Mouse (Mus musculus): ENCODE measurements at regions not wholly inside any gene's neighbourhood (a gene's known extent, or its start where the extent isn't known, plus 50 kb on each side); places are given as distances from the start of the nearest gene placed in this dataset.

DNA sequence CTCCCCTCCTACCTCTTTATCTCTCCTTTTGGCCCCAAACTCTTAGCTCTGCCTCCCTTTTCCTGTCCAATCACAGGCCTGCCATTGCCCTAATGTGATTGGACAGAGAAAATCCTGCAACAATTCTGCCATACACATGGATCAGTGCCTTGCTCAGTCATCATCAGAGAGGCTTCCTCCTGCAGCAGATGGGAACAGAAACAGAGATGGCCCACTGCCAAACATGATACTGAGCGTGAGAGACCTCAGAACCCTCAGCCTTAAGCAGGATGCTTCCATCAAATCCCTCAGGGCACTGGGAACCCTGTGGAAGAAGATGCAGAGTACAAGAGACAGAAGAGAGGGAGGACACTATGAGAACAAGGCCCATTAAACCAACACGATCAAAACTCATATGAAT, 62.8 kb upstream of the Cacna2d3 start:
- no peak for DNase-seq (ENCODE audit: low read depth, low spot score)

DNA sequence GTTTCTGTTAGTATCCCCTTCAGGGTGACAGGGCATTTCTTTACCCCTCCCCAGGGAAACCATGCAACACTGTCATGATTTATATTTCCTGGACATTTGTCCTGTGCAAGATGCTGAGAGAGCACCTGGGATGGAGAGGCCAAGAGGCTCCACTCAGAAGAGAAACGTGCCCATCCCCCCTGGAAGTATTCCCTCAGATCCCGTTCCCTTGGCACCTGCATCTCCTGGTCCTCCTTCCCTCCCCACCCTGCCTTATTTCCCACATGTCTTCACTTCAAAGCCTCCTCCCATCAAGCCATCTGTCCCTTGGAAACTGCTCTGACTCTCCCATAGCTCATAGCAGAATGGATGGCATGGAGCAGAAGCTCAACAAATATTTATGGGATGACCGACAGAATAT, 64.8 kb upstream of the Cacna2d3 start:
- no peak for DNase-seq (ENCODE audit: low read depth, low spot score)

DNA sequence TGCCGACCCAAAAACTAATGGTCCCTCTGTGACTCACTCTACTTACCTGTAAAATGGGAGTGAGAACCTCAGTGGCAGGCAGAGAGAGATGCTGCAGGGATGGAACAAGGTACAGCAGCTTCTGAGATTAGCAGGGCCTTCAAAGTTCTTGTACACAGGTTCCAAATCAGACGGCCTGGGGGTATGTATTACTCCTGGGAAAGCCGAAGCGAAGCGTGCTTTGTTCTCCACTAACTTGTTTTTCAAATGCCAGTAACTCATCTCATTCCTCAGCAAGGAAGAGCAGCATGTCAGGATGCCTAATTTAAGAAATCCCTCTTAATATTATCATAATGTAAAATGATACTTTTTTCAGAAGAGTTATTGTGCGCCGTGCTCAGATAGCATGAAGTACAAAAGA, 66.1 kb upstream of the Cacna2d3 start:
- DNase-seq (ENCODE audit: low read depth, low spot score), result no peak

DNA sequence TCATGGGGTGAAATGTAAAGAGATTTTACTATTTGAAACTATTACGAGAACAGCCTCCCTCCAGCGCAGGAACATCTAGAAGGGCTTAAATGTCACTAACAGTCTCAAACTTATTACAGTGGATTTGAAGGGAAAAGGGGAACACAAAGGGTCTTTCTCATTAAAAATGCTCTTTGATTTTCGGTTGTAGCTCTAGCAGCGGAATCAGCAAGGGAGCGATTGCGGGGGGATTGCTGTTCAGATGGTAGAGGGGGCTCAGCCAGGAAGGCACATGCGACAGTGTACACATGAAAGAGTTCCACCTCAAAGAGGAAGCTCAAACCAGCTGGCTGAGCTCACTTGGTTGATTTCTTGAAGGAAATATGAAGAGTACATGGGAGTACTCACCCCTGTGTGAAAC, 66.7 kb upstream of the Cacna2d3 start:
- peak; percentile 59 for DNase-seq (ENCODE audit: low read depth, low spot score)

DNA sequence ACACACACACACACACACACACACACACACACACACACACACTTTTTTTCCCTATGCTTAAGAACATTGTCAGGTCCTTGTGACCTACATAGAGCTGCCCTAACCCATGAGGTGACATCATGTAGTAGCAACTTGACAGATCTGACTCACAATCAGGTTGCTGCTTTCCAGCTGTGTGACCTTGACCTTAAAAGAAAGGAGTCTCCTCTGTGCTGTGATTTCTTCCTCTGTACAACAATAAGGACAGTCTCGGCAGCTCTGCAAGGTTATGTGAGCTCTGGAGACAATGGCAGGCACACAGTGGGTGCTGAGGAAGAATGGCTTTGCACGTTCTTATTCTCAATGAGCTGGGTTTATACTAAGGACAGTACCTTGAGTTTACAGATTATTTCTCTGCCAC, 73.7 kb upstream of the Cacna2d3 start:
- no peak for DNase-seq (ENCODE audit: low read depth, low spot score)

DNA sequence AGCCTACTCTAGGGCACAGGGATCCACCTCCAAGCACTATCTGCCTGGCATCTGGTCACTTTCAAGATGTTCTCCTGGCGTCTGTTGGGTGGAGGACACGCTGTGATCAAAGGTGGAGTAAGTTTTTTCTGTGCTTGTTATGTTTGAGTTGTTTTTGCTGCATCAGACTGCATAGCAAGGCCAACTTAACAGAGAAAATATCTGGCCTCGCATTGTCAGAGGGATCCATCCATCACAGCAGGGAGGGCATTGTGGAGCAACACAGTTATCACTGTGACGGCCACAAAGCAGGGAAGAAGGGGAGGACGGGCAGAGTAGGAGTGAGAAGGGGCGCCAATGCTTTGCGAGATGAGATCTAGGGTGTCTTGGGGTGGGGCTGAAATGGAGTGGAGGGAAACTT, 74.7 kb upstream of the Cacna2d3 start:
- no peak for DNase-seq (ENCODE audit: low read depth, low spot score)

DNA sequence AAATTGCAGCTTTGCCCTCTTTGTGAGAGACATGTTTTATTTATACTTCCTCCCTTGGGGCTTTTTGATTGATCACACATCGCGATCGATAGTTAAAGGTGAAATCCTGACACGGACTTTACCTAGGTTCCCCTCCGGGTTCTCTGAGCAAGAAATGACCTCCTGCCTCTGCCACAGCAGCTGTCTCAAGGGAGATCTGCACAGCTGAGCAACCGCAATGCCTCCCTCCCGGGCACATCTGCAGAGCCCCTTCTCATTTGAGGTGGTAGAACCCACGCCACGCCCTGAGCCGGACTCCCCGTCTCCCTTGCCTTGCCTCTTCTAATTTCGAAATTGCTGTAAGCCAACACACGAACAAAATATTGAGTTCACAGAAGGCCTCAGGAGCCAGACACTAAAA, 78.2 kb upstream of the Cacna2d3 start:
- DNase-seq (ENCODE audit: low read depth, low spot score), result peak; percentile 88

DNA sequence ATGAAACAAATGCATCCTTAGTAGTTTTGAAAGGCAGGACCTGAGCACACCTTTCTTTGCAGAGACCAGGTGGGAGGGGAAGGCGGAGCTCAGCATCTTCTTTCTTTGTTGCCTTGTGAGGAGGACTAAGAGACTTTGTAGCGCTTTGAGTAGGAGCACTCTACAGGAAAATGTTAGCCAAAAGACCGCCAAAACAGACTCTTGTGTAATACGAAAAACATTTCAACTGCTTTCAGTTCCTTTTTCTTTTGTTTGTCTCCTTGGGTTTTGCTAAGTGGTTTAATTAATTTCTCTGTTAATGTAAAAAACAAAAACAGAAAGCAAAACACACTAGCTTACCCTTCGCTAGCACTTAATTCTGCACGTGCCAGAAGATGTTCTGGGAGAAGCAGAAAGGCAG, 83.6 kb upstream of the Cacna2d3 start:
- DNase-seq (ENCODE audit: low read depth, low spot score), result peak; percentile 76

DNA sequence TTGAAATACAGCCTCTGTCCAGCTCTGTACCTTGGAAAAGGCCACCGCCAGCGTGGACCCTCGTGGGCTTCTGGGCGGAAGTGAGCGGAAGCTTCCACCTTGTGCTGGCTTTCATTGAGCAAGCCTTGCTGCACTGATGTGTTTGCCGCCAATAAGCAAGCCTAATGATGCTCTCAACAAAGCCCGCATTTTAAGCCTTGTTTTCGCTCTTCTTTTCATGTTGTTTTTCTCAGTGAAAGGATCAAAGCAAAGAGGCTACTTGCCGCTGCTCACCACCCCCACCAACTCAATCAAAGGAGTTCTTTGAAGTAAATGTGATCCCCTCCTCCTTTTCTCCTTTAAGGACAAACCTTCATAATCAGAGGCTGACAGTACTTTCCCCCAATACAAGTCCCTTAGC, 86.2 kb upstream of the Cacna2d3 start:
- no peak for DNase-seq (ENCODE audit: low read depth, low spot score)

DNA sequence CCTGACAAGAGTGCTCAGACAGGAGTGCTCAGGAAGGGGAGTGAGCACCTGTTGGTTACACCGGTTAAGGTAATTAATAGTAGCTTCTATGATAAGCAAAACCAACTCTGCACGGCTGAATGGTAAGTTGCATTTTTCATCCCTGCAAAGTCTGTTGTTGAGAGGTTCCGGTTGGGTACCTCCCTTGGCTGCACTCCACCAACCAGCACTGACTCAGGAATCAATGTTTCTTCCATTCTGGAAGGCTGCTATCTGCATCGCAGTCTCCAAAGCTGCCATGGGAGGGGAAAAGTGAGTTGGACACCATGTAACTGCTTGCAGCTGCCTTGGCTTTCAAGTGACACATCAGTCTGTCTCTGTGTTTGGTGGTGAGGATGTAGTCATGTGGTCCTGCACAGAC, 93.0 kb upstream of the Cacna2d3 start:
- peak; percentile 41 for DNase-seq (ENCODE audit: low read depth, low spot score)

DNA sequence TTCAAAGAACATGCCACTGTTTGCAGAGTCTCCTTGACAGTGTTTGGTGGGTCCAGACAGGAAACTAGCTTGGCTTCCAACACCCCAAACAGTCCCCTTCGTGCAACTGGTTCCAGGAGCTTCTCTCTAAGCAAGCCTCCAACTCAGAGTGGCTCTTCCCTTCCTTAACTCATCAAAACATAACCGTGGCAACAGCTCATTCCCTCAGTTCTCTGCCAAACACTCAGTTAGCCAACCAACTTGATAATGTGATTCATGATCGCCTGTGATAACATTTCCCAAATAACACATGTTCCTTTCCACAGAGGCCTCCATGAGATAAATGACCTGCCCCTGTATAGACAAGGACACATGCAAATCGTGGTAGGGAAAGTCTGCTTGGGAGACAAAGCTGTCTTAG, 95.9 kb upstream of the Cacna2d3 start:
- no peak for DNase-seq (ENCODE audit: low read depth, low spot score)

DNA sequence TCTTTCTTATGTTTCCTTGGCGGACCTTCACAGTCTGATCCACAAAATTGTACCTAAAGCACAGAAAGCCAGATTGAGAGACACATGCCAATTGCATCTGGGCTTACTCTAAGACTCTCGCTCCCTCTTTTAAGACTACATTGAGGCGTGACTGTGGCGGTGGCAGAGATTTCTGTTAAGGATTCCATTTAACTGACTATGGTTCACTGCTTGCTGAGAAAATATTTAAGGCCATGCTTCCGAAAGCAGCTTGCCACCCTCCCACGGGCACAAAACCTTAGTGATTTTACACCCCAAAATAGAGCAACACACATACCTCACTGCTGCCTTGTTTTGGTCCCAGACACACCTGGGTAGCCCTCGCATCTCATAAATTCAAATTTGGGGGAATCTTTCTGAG, 96.6 kb upstream of the Cacna2d3 start:
- no peak for DNase-seq (ENCODE audit: low read depth, low spot score)

DNA sequence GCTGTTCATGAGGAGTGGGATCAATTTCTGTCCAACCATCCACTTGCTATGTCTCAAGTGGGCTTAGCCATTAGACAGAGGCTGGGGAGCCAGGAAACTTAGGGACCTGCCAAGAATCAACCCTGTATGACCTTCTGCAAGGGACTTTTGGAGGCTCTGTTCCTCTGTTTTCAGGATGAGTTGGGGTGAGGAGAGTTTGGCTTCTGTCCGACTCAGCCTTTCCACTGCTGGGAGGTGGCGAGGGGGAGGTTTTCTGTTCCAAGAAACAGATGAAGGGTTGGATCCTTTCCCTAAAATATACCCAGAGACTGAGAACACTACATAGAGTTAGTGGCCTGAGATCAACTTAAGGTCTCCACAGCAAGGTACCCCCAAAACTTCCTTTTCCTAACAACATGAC, 97.1 kb upstream of the Cacna2d3 start:
- DNase-seq (ENCODE audit: low read depth, low spot score), result no peak

DNA sequence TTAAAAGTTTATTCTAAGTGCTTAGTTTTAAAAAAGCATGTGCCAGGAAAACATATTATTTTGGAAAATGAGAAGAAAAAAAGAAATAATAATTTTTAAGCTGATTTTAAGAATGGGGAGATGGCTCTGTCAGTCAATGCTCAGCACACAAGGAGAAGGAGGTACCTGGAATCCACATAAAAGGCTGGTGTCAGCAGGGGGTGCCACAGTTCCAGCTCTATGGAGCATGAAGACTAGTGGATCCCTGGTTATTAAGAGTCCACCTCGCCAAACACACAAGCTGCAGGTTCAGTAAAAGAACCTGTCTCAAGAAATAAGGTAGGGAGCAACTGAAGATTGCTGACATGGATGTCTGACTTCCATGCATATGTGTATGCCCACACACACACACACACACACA, 115.4 kb upstream of the Cacna2d3 start:
- no peak for DNase-seq (ENCODE audit: low read depth, low spot score)

DNA sequence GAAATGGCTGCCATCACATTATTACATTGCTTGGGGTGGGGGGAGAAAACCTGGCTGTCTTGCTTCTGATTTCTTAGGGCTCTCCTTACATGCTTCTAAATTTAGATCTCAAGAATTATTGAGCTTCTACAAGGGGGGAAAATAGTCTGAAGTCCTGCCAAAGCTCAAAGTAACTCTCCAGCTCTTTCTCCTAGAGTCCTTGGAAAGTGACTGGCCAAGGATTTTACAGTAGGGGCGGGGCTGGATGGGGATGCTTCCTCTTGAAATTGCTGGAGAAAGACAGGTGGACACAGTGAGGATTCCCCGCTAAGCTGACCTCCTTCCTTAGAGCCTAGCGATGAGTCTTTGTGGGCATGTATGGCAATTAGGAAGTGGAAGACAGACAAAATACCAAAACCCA, 117.9 kb upstream of the Cacna2d3 start:
- DNase-seq (ENCODE audit: low read depth, low spot score), result no peak

DNA sequence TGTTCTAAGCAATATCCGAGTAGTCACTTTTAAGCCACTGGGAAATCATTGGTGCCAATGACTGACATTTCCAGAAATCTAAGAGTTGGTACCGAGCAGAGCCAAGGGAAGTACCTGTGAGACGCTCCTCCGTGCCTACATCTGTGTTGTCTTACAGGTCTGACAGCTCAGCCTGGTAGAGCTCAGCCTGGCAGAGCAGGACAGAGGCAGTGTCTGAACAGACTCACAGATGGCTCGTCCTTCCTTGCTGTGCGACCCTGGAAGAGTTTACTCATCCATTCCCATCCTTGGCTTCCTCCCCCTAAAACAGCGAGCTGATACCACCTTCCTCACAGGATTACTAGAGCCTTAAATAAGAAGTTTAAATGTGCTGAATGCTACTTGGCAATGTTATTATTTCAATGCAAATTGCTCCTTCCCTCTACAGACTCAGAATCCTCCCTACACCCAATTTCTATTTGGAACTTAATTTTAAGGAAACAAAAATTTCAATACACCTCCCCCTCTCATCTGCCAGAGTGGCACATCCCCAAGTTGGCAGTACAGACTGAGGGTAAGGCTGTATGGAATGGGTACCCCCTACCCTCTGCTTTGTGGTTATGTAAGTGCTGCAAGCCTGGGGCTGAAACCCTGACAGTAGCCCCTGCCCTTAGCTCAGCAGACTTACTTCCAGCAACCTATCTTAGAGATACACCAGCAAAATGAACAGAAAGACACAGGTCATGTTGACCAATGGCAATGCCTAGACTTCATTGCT, 119.9 kb upstream of the Cacna2d3 start:
- DNase-seq (ENCODE audit: low read depth, low spot score), result no peak

DNA sequence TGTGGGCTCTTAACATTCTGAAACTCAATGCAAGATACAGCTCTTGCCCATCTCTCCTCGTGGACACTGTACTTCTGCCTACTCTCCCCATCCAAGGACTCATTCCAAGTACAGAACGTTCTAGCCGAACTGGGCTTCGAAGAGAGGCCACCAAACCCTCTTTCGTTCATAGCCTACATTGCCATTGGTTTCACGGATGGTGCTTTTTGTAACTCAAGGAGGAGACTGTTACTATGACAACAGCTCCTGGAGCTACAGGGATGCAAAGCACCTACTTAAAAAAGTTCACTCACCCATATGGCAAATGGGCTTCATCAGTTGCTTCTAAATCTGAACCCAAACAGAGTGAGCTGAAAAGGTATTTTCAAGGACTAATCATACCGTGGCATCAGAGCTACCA, 120.4 kb upstream of the Selenok start:
- DNase-seq (ENCODE audit: low read depth, low spot score), result no peak

DNA sequence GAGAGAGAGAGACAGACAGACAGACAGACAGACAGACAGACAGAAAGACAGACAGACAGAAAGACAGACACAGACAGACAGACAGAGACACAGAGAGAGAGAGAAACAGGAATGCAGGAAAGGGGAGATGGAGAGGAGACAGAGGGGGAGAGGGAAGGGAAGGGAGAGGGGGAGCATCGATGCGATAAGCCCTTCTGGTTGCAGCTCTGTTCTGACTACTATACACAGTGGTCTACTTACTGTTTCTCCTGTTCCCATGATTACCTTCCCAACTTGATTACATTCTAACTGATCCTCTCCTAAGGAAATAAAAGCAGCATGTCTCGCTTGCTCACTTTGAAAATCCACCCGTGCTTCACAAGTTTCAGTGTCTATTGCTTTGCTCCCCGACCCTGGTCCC, 116.8 kb upstream of the Selenok start:
- no peak for DNase-seq (ENCODE audit: low read depth, low spot score)

DNA sequence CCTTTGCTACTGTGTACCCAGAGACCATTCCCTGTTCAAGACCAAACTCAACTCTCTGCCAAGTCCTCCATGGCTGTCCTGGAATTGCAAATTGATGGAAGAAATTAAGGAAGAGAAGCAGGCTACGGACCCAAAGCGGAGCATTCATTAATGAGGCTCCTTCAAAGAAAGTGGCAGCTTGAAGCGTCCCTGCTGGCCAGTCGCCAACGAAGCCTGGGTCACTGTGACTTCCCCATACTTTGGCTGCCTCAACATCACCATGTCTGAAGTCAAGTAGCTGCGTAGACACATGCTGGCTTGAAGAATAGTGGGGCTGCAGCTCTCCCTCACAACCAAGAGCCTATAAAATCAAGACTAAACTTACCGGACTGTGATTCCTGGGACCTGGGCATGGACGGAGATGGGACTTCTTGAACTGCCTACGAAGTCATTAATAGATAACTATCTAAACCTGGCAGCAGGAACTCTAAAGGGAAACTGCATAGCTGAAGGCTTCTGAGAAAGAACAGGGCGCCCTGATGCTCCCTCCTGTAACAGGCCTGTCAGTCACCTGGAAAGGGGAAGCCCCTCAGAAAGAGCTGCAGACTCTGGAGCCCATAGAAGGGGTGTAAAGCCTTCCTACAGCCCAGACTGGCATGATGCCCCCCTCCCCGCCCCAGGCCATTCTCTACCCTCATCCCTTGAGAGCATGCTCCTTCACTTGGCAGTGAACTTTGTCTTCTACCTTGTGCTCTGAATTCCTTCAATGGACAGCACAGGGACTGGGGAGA, 116.0 kb upstream of the Selenok start:
- DNase-seq (ENCODE audit: low read depth, low spot score), result no peak

DNA sequence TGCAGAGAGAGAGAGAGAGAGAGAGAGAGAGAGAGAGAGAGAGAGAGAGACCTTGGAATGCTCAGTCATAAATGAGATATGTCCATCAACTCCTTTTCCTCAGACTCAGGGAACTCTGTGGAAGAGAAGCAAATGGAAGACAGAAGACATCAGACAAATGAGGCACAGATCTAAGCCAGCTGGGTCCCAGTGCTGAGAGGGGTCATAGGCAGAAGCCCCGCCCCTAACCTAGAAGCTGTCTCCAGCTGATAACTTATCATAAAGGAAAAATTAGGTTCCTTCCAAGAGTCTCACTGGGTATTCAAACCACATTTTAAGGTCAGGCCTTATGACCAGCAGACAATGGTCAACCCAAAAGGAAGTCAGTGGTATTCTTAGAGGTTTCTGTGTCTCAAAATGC, 106.1 kb upstream of the Selenok start:
- no peak for DNase-seq (ENCODE audit: low read depth, low spot score)

DNA sequence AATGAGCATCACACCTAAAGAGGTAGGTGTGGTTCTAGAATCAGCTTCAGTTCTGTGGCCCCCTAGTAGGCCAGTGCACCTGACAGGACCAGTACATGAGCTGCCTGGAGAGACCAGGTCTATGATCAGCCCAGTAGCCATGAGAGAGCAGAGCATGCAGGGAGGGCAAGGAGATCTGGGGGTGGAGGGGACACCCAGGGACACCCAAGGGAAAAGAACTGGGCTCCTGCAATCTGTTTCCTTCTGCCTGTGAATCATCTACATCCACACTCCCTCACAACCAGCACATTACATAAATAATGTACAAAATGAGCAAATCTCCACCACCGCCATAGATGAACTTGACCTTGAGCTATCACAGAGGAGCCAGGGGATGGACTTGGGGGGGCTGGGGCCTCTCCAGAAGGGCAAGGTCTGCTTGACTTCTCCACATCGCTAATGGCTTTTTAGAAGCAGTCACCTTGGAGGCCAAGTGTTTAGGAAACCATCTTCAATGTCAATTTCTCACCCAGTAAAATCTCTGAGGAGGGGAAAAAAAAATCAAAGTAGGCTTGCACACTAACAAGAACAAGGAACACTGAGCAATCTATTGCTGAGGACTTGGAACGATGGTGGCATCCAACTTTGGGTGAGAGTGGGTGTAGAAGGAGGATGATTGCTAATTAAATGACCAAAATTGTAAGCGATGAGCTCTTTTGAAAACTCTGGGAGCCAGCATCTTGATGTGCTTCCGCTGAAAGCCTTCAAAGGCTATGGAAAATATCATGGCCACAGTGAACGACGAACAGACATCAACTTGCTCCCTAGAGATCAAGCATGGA, 101.4 kb upstream of the Selenok start:
- no peak for DNase-seq (ENCODE audit: low read depth, low spot score)

DNA sequence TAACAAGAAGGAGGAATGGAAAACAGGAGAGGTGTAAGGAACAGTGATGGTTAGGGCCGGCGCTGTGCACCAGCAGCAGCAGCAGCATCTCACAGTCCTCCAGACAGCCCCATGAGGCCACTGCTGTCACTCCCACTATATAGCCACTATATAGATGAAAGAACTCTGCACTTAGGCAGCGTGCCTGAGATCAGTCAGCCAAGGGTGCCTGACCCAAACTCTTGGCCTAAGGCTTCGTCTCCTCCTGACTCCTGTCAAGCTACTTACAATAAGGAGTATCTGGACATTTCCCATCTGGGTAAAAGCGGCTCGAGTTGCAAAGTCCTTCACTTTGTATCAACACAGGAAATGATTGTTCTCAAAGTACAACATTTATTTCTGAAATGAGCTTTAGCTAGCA, 100.8 kb upstream of the Selenok start:
- DNase-seq (ENCODE audit: low read depth, low spot score), result no peak

DNA sequence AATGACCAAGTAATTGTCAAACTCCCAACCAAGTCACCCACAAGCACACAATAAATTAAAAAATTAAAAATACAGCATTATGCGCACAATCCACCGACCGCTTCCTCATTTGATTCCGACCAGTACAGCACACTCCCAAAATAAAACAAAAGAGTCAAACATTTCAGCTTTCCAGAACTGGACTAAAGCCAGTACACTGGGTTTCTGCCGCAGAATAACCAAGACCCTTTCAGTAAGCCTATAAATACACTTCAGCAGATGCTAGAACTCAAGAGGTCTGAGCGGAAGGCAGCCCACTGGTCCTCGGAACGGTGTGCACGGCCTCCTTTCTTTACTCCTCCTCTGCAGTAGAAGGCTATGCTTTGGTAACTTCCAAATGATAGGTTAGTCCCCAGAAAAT, 98.2 kb upstream of the Selenok start:
- no peak for DNase-seq (ENCODE audit: low read depth, low spot score)

All from A20 (cell line).